Mouse (Mus musculus) brain, embryonic 14.5 days (tissue): Measurements from ENCODE around the gene Guk1.

Experiments
- CTCF ChIP-seq: fragments of 200-500 bp; IDR thresholded peaks from 2 replicates; pipeline ENCODE4 v1.5.1; 2012; ENCODE audit warnings: inconsistent platforms, mild to moderate bottlenecking, moderate library complexity, borderline replicate concordance; ENCODE audit not compliant: insufficient read depth, insufficient read length; ENCODE audit errors: extremely low read depth
- POLR2A ChIP-seq: fragments of 200-500 bp; IDR thresholded peaks from 2 replicates; pipeline ENCODE4 v1.6.1; 2012; ENCODE audit warnings: mild to moderate bottlenecking, inconsistent platforms, borderline replicate concordance; ENCODE audit not compliant: poor library complexity, insufficient read depth, insufficient read length, severe bottlenecking; ENCODE audit errors: extremely low read depth

- TF ChIP-seq CTCF (no peak), POLR2A (no peak)
These were observed 35.7 kb upstream of the Guk1 start for GRCm38 (mm10) chr11:59227604-59228121.
